Mouse (Mus musculus): Measurements from ENCODE around the gene Mfsd4b4.

GRCm38 (mm10) chr10:39926616-39927139 is 27.6 kb upstream of the Mfsd4b4 start, which contains the start of gene Mfsd4b2:
- no peak for TF ChIP-seq CTCF (conservative IDR thresholded peaks at IDR 0.05 in 1 of 2, IDR thresholded peaks at IDR 0.05 in 1 of 2; ENCODE audit: low read depth in 2 of 2, low read length in 2 of 2)
- TF ChIP-seq KAT2A (IDR thresholded peaks at IDR 0.05; ENCODE audit: insufficient replicate concordance, low read length) = no peak
- TF ChIP-seq POLR2A (IDR thresholded peaks at IDR 0.05; ENCODE audit: low read depth, low read length) = no peak
- TF ChIP-seq RAD21 (IDR thresholded peaks at IDR 0.05; ENCODE audit: low read depth, low read length) = no peak
- TF ChIP-seq CHD2 (IDR thresholded peaks at IDR 0.05; ENCODE audit: low read length) = no peak
- TF ChIP-seq ZC3H11A (IDR thresholded peaks at IDR 0.05; ENCODE audit: low read depth, low read length) = no peak
- TF ChIP-seq MAX (IDR thresholded peaks at IDR 0.05; ENCODE audit: low read length) = no peak

Data from CH12.LX (cell line).